Mouse (Mus musculus) CD8-positive naive resting alpha-beta T cell, adult 2 months (primary cell): ENCODE measurements around the gene Gsc2.
A peak's percentile ranks its signal among the peaks of the same experiment; 100 is the strongest.
"Not testable (repeated sequence)": the region's sequence is repeated elsewhere in the genome, so short reads cannot be mapped to it uniquely, and the experiment has no call there.

Experiments used
- DNase-seq, 2 experiments: peaks; one replicate each; pipeline ENCODE4 v3.0.0; 2022; ENCODE audit warnings: low read depth in 2 of 2, low spot score in 2 of 2

Gene Gsc2

GRCm38 (mm10) chr16:17914307-17915249 lies at the start of gene Gsc2:
Gene Gsc2 (minus strand): TSS chr16:17915059.
- DNase-seq, result no peak

- DNase-seq, result no peak
Observed at GRCm38 (mm10) chr16:17962091-17962490, 47.2 kb upstream of the Gsc2 start.

GRCm38 (mm10) chr16:17956052-17956638 lies 41.3 kb upstream of the Gsc2 start:
- DNase-seq, result not testable (repeated sequence)

- DNase-seq, result no peak
Observed at GRCm38 (mm10) chr16:17951618-17952017, 36.8 kb upstream of the Gsc2 start.

- DNase-seq, result no peak
Observed at GRCm38 (mm10) chr16:17950068-17950467, 35.2 kb upstream of the Gsc2 start.

- no peak for DNase-seq
Observed at GRCm38 (mm10) chr16:17949421-17949877, 34.6 kb upstream of the Gsc2 start.

- DNase-seq, result no peak
Observed at GRCm38 (mm10) chr16:17945081-17945831, 30.4 kb upstream of the Gsc2 start.

GRCm38 (mm10) chr16:17943466-17943865 lies 28.6 kb upstream of the Gsc2 start:
- no peak for DNase-seq

GRCm38 (mm10) chr16:17939255-17939751 lies 24.4 kb upstream of the Gsc2 start:
- DNase-seq, result no peak

GRCm38 (mm10) chr16:17938821-17939220 lies 24.0 kb upstream of the Gsc2 start:
- DNase-seq, result peak; percentile 42 to 70

- no peak for DNase-seq
Observed at GRCm38 (mm10) chr16:17938187-17938586, 23.3 kb upstream of the Gsc2 start.

- no peak for DNase-seq
Observed at GRCm38 (mm10) chr16:17936776-17937175, 21.9 kb upstream of the Gsc2 start.

GRCm38 (mm10) chr16:17934445-17934910 lies 19.6 kb upstream of the Gsc2 start:
- no peak for DNase-seq

- DNase-seq, result no peak
Observed at GRCm38 (mm10) chr16:17933594-17934444, 19.0 kb upstream of the Gsc2 start.

GRCm38 (mm10) chr16:17931906-17932460 lies 17.1 kb upstream of the Gsc2 start:
- DNase-seq, result no peak

GRCm38 (mm10) chr16:17929631-17930030 lies 14.8 kb upstream of the Gsc2 start:
- DNase-seq, result no peak

- no peak for DNase-seq
Observed at GRCm38 (mm10) chr16:17929211-17929610, 14.4 kb upstream of the Gsc2 start.

- peak; percentile 72 to 81 for DNase-seq
Observed at GRCm38 (mm10) chr16:17928627-17929104, 13.8 kb upstream of the Gsc2 start.

GRCm38 (mm10) chr16:17928087-17928580 lies 13.3 kb upstream of the Gsc2 start, which contains the start of gene Slc25a1:
Gene Slc25a1 (minus strand): TSS chr16:17928219.
- DNase-seq, result no peak
